Mouse (Mus musculus) midbrain, embryonic 16.5 days (tissue): ENCODE results near the gene Rad52. TPM values are rescaled to one million over a fixed set of nuclear protein-coding genes. Genes with fewer than 3 reads are reported as not detected.
A peak's percentile ranks its signal among the peaks of the same experiment; 100 is the strongest.

Experiments used
- ATAC-seq: fragments of 200-750 bp; cut with Nextera tagmentation; 2 replicates; pipeline ENCODE4 v1.8.0; 2017; ENCODE audit warnings: moderate TSS enrichment
- H3K27ac ChIP-seq: fragments of 300-500 bp; sonication (generic); 2 replicates; pipeline ENCODE4 v1.5.1; 2014; ENCODE audit warnings: mild to moderate bottlenecking, low read length, mixed read lengths
- H3K27me3 ChIP-seq: fragments of 300-500 bp; sonication (generic); 2 replicates; pipeline ENCODE4 v1.6.1; 2014; ENCODE audit warnings: low read depth, low read length, mixed read lengths; ENCODE audit not compliant: control insufficient read depth, insufficient read depth
- H3K36me3 ChIP-seq: fragments of 300-500 bp; sonication (generic); 2 replicates; pipeline ENCODE4 v1.6.1; 2014; ENCODE audit warnings: mild to moderate bottlenecking, low read length, moderate library complexity, mixed read lengths; ENCODE audit not compliant: control insufficient read depth, insufficient read depth
- H3K4me1 ChIP-seq: fragments of 300-500 bp; sonication (generic); 2 replicates; pipeline ENCODE4 v1.6.1; 2014; ENCODE audit warnings: mild to moderate bottlenecking, low read length, mixed read lengths; ENCODE audit not compliant: control insufficient read depth, insufficient read depth
- H3K4me2 ChIP-seq: fragments of 300-500 bp; sonication (generic); 2 replicates; pipeline ENCODE4 v1.6.1; 2014; ENCODE audit warnings: mild to moderate bottlenecking, low read length, mixed read lengths
- H3K4me3 ChIP-seq: fragments of 300-500 bp; sonication (generic); 2 replicates; pipeline ENCODE4 v1.5.1; 2014; ENCODE audit warnings: low read depth, mild to moderate bottlenecking, low read length, moderate library complexity, mixed read lengths
- H3K9ac ChIP-seq: fragments of 300-500 bp; sonication (generic); 2 replicates; pipeline ENCODE4 v1.6.1; 2014; ENCODE audit warnings: low read depth, low read length, mixed read lengths
- H3K9me3 ChIP-seq: fragments of 300-500 bp; sonication (generic); replicated peaks from 2 replicates; pipeline ENCODE4 v1.6.1; 2014; ENCODE audit warnings: mild to moderate bottlenecking, low read length, mixed read lengths; ENCODE audit not compliant: control insufficient read depth, poor library complexity, severe bottlenecking
- WGBS: fragments of 180-500 bp; shearing (Covaris S2); extraction: QIAGEN DNeasy Blood & Tissue Kit; methylation state at CpG from one replicate; pipeline ENCODE4 v1.1.7; 2014; 5-methylcytosine and 5-hydroxymethylcytosine counted together
- polyA plus RNA-seq: library from polyadenylated mRNA; unstranded; fragments of >200 nt; fragmentation: Nextera tagmentation; extraction: Ambion mirVana; gene quantifications from 2 replicates; pipeline ENCODE4 v1.2.1, GENCODE M21; 2015

Rad52 gene
- polyA plus RNA-seq, 1 experiment from 2014 or later, result 24.1 TPM

DNA sequence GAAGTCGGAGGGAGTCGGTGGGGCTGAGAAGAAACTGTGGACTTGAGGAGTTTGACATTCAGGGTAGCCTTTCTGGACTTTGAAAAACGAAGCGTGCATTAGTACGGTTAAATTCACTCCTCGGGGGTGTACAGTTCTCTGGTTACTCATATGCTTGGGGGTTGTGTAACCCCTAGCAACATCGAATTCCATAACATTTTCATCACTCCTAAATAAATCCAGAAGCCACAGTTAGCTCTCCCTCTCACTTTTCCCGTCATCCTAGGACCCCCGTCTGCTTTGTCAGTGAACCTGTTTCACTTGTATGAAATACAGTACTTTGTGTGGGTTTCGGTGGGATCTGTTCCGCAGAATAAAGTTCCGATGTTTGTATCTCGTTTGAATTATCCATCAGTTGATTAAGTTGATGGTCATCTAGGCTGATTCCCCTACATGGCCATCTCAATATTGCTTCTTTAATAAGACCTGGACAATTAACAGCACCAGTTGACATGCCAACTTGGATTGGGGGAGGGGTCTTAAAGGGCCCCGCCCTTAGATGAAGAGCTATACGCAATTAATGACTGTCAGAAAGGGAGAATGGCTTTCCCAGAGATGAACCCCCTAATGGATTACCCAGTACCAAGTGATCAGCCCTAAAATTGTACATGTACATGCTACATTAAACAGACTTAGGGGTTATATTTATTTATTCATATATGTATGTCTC, 737 bp downstream of the Rad52 start:
- H3K36me3 ChIP-seq, result no peaks in the 10 kb centered on the region
- H3K27ac ChIP-seq, result peak overlapping the region; percentile 90
- peaks cover 11% of the 10 kb centered on the region for H3K4me1 ChIP-seq
- peak overlapping the region; percentile 66 for H3K4me2 ChIP-seq
- H3K27me3 ChIP-seq, result no peaks in the 10 kb centered on the region
- no peaks in the 10 kb centered on the region for H3K9me3 ChIP-seq
- no peak; the same call in 1 of the 2 replicates for ATAC-seq
- peak overlapping the region; percentile 98 for H3K9ac ChIP-seq
- peak overlapping the region; percentile 95 for H3K4me3 ChIP-seq
- WGBS, result 23% methylated on average over 15 of the region's 15 CpGs

DNA sequence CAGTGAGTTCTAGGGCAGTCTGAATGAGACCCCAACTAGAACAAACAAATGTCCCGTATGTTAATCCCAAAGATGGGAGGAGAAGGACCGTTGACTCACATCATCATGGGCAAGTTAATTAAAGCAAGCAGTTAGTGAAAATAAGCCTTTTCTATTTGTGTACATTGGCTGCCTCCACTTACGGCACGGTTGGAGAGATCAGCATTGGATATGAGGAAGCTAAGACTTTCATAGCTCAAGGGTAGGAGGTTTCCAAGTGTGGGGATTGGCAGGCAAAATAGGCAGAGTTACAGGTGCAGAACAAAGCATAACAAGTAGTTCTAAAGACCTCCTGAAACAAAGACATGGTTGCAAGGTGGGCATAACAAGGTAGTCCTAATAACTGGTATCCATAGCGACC, 3.0 kb downstream of the Rad52 start:
- no peak overlapping the region for H3K27ac ChIP-seq
- WGBS, result 83% methylated on average over 5 of the region's 5 CpGs
- H3K9me3 ChIP-seq, result no peaks in the 10 kb centered on the region
- no peak overlapping the region for H3K9ac ChIP-seq
- no peak overlapping the region for H3K4me3 ChIP-seq
- no peaks in the 10 kb centered on the region for H3K36me3 ChIP-seq
- peaks cover 11% of the 10 kb centered on the region for H3K4me1 ChIP-seq
- no peak for ATAC-seq
- no peaks in the 10 kb centered on the region for H3K27me3 ChIP-seq
- H3K4me2 ChIP-seq, result no peak overlapping the region

DNA sequence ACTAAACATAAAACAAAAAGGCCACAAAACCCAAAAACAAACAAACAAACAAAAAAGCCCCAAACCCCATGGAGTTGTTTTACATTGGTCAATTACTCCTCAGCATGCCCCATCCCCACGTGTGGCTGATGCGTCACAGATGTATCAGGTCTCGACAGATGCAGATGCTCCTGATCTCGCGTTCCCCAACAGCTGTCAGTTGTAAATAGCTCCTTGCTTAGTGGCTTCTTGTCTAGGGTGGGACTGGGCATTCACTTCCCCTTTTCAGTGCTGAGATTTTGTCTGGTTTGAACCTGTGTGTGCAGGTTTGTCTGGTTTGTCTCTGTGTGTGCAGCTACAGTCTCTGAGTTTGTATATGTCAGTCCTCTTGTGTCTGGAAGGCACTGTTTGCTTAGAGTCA, 9.5 kb downstream of the Rad52 start:
- ATAC-seq, result no peak
- H3K27ac ChIP-seq, result no peak overlapping the region
- H3K4me2 ChIP-seq, result no peak overlapping the region
- peaks cover 19% of the 10 kb centered on the region for H3K36me3 ChIP-seq
- H3K4me3 ChIP-seq, result no peak overlapping the region
- H3K9me3 ChIP-seq, result no peaks in the 10 kb centered on the region
- H3K9ac ChIP-seq, result no peak overlapping the region
- no peaks in the 10 kb centered on the region for H3K27me3 ChIP-seq
- 83% methylated on average over 5 of the region's 5 CpGs for WGBS
- H3K4me1 ChIP-seq, result no peaks in the 10 kb centered on the region

DNA sequence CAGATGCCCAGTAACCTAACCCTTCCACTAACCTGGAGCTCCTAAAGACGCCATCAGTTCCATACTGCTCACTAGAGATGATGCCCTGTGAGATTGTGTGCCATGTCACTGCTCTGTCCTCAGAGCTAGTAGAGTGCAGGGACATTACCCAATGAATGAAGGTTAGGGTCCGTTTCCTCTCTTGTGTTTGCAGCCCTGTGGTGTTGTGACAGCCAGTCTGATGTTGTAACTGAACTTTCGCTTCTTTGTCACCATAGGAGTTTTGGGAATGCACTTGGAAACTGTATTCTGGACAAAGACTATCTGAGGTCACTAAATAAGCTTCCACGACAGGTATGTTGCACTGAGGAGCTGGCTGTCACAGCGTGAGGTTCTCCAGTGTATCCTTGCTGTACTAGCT, 13.2 kb downstream of the Rad52 start:
- WGBS, result 90% methylated on average over 5 of the region's 5 CpGs
- no peak overlapping the region for H3K4me3 ChIP-seq
- H3K9me3 ChIP-seq, result no peaks in the 10 kb centered on the region
- H3K36me3 ChIP-seq, result peaks cover 33% of the 10 kb centered on the region
- H3K9ac ChIP-seq, result no peak overlapping the region
- ATAC-seq, result no peak
- H3K27ac ChIP-seq, result no peak overlapping the region
- H3K4me2 ChIP-seq, result no peak overlapping the region
- no peaks in the 10 kb centered on the region for H3K4me1 ChIP-seq
- no peaks in the 10 kb centered on the region for H3K27me3 ChIP-seq

DNA sequence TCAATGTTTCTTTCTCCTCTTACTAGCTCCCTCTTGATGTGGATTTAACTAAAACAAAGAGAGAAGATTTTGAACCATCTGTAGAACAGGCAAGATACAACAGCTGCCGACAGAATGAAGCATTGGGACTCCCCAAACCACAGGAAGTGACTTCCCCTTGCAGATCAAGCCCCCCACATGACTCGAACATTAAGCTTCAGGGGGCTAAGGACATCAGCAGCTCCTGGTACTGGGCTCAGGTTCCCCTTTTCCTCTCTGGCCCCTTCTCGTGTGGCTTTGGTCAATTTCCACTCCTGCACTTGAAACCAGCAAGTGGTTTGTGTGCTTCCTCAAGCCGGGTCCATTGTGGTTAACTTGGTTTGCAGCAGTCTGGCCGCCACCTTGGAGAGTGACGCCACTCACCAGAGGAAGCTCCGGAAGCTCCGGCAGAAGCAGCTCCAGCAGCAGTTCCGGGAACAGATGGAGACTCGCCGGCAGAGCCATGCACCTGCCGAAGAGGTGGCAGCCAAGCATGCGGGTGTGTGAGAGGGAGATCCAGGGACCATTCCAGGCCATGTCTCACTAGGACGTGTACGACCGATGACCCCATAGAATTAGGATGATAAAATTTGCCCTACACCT, 16.2 kb downstream of the Rad52 start:
- Histone ChIP-seq H3K4me1 (no peaks in the 10 kb centered on the region), H3K27ac (no peak overlapping the region), H3K27me3 (no peaks in the 10 kb centered on the region), H3K36me3 (peaks cover 34% of the 10 kb centered on the region), H3K4me2 (no peak overlapping the region), H3K4me3 (no peak overlapping the region), H3K9me3 (no peaks in the 10 kb centered on the region), H3K9ac (no peak overlapping the region)
- WGBS, result 90% methylated on average over 16 of the region's 16 CpGs
- no peak for ATAC-seq

DNA sequence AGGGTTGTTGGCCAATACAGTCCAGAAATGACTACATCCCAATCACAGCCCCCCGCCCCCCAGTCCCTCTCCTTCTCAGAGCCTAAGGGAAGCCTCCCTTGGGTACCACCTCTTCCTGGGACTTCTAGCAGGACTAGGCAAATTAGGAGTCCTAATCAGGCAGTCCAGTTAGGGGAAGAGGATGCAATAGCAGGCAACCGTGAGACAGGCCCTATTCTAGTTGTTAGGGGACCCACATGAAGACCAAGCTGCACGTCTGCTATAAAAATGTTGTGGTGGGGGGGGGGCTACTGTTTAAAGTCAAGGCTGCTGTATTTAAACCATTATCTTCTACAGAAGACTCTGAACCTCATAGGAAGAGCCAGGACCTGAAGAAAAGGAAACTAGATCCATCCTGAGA, 19.6 kb downstream of the Rad52 start:
- 86% methylated on average over 3 of the region's 3 CpGs for WGBS
- Histone ChIP-seq H3K4me2 (no peak overlapping the region), H3K4me3 (no peak overlapping the region), H3K9me3 (no peaks in the 10 kb centered on the region), H3K4me1 (no peaks in the 10 kb centered on the region), H3K27me3 (no peaks in the 10 kb centered on the region), H3K27ac (no peak overlapping the region), H3K36me3 (peaks cover 37% of the 10 kb centered on the region), H3K9ac (no peak overlapping the region)
- no peak for ATAC-seq

DNA sequence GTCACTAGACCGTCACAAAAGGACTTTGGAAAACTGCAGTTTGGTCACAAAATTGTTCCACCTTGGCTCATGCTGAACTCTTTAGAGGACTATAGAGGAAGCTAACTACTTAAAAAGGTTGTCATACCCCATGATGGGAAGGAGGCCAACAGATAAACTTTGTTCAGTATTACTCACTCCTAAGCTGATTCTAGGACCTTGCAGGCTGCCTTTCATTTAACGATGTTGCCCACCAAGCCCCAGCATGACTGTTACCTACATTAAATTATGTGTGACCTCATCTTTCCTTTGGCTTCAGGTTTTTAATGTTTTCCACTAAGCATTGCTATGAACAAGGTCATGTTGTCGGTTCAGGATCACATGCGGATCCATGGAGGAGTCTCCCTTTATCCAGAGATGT, 20.0 kb downstream of the Rad52 start:
- H3K4me2 ChIP-seq, result no peak overlapping the region
- H3K27ac ChIP-seq, result no peak overlapping the region
- H3K27me3 ChIP-seq, result no peaks in the 10 kb centered on the region
- no peak overlapping the region for H3K4me3 ChIP-seq
- no peaks in the 10 kb centered on the region for H3K9me3 ChIP-seq
- H3K9ac ChIP-seq, result no peak overlapping the region
- no peak for ATAC-seq
- peaks cover 37% of the 10 kb centered on the region for H3K36me3 ChIP-seq
- 91% methylated on average over 4 of the region's 4 CpGs for WGBS
- H3K4me1 ChIP-seq, result no peaks in the 10 kb centered on the region

DNA sequence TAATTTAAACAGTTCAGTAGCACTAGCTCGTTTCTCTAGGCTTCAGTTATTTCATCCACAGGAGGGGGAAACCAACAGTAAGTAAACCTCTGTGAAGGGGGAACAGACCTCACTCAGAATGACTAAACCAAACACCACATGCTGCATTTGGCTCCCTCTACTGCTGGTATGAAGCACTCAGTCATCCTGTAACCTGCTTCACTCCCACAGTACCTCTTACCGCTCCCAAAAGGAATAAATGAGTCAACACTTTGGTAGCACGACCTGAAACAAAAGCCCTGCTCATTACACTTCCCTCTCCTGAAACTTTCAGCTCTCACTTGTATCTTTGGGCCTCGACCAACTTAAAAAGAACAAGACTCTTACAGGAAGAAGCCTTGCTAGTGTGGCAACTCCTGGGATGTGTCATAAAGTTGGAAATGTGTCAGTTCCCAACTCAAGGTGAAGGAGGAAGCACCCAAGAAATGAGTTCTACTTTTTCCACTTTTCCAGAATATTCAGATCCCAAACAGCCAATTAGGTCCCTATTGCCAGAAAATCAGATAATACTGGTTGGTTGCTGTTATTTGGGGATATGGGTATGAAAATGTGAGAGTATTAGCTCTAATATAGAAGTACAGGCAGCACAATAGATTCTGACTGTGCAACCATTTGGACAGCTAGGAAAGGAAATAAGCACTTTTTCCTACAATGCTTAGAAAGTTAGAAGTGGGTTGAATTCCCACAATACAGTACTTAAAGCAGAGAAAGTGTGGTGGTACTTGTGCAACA, 21.9 kb downstream of the Rad52 start:
- no peak overlapping the region for H3K4me3 ChIP-seq
- H3K4me2 ChIP-seq, result no peak overlapping the region
- WGBS, result 51% methylated on average over 4 of the region's 4 CpGs
- H3K27ac ChIP-seq, result no peak overlapping the region
- H3K36me3 ChIP-seq, result peaks cover 34% of the 10 kb centered on the region
- ATAC-seq, result no peak
- H3K9ac ChIP-seq, result no peak overlapping the region
- H3K9me3 ChIP-seq, result no peaks in the 10 kb centered on the region
- H3K4me1 ChIP-seq, result no peaks in the 10 kb centered on the region
- H3K27me3 ChIP-seq, result no peaks in the 10 kb centered on the region
